Mouse (Mus musculus) cortical plate, adult 2 months (tissue): ENCODE measurements at regions not wholly inside any gene's neighbourhood (a gene's known extent, or its start where the extent isn't known, plus 50 kb on each side); places are given as distances from the start of the nearest gene placed in this dataset.

ENCODE experiments used
- H3K27ac ChIP-seq: fragments of 200-500 bp; 2 replicates; pipeline ENCODE4 v1.5.1; 2012; ENCODE audit warnings: low read length, control low read depth, inconsistent platforms; ENCODE audit not compliant: insufficient read depth
- H3K4me1 ChIP-seq: fragments of 200-500 bp; 2 replicates; pipeline ENCODE4 v1.6.1; 2011; ENCODE audit warnings: low read length; ENCODE audit not compliant: control insufficient read depth, insufficient read depth
- H3K4me3 ChIP-seq: fragments of 200-500 bp; 2 replicates; pipeline ENCODE4 v1.5.1; 2011; ENCODE audit warnings: mild to moderate bottlenecking, low read length, control low read depth; ENCODE audit not compliant: insufficient read depth
- CTCF ChIP-seq: fragments of 200-500 bp; IDR thresholded peaks from 2 replicates; pipeline ENCODE4 v1.5.1; 2011; ENCODE audit warnings: mild to moderate bottlenecking, control low read depth, low read length; ENCODE audit not compliant: insufficient read depth; ENCODE audit errors: extremely low read depth
- POLR2A ChIP-seq: fragments of 200-500 bp; IDR thresholded peaks from 2 replicates; pipeline ENCODE4 v1.6.1; 2011; ENCODE audit warnings: mild to moderate bottlenecking, low read length, control low read depth; ENCODE audit not compliant: insufficient read depth; ENCODE audit errors: extremely low read depth

GRCm38 (mm10) chr16:76754871-76755270, 258.6 kb upstream of the Usp25 start:
- Histone ChIP-seq H3K4me3 (no peak overlapping the region), H3K4me1 (no peaks in the 10 kb centered on the region), H3K27ac (no peak overlapping the region)
- TF ChIP-seq CTCF (no peak), POLR2A (no peak)

GRCm38 (mm10) chr16:76746385-76746784, 267.1 kb upstream of the Usp25 start:
- H3K27ac ChIP-seq = no peak overlapping the region
- no peaks in the 10 kb centered on the region for H3K4me1 ChIP-seq
- H3K4me3 ChIP-seq = no peak overlapping the region
- no peak for TF ChIP-seq POLR2A
- no peak for TF ChIP-seq CTCF

- Histone ChIP-seq H3K4me1 (no peaks in the 10 kb centered on the region), H3K4me3 (no peak overlapping the region), H3K27ac (no peak overlapping the region)
- TF ChIP-seq CTCF = no peak
- no peak for TF ChIP-seq POLR2A
Measured at GRCm38 (mm10) chr16:76741141-76741540, 272.4 kb upstream of the Usp25 start.

DNA sequence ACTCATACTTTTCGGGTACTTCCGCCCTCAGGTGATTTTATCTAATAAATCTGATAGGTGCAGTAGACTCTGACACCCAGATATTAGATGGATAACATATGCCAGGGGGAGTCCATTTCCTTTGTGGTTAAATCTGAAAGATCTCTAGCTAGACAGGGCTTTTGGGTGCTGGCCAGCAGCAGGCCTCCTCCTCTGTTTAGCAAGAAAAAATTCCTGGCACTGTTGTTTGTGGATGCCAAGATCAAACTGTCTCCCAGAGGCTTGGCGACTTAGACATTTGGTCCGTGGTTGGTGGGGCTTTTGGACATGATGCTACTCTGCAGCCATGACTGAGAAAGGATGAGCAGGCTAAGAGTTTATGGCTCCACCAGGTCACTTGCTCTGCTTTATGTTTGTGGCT, 287.5 kb upstream of the Usp25 start:
- Histone ChIP-seq H3K4me1 (no peaks in the 10 kb centered on the region), H3K27ac (no peak overlapping the region), H3K4me3 (no peak overlapping the region)
- no peak for TF ChIP-seq POLR2A
- no peak for TF ChIP-seq CTCF

DNA sequence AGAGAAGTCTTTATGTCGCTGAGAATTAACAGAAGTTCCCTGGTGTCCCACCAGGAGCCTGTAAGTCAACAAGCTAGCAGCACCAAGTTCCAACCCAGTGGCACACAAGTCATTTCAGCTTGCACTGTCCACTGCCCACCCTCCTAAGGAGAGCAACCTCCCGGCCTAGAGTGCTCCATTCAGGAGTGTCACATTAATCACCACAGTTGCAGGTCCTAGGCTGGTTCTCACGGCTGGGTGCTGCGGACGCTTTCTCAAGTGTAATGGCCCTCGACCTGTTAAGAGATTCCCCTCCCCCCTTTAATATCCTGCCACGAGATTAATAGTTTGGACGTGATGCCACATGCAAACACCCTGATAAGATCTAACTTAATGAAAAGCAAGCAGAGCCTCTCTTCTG, 288.2 kb upstream of the Usp25 start:
- Histone ChIP-seq H3K27ac (no peak overlapping the region), H3K4me3 (no peak overlapping the region), H3K4me1 (no peaks in the 10 kb centered on the region)
- no peak for TF ChIP-seq POLR2A
- TF ChIP-seq CTCF = no peak

DNA sequence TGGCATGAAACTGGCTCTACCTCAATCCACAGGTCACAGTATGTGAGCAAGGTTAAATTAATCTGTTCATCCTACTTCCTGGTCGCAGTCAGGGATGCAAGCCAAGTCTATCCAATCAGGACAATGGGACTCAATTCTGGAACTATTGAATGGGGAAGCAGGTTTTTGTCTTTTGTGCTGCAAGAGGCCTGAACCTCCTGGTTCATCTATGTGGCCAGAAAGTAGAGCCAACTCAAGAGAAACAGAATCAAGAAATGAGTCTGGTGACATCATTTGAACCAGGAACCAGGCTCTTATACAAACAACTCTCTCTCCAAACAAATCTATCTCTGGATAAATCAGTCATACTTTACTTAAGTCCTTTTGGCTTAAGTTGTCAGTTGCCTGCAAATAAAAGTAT, 294.7 kb upstream of the Usp25 start:
- Histone ChIP-seq H3K27ac (no peak overlapping the region), H3K4me1 (no peaks in the 10 kb centered on the region), H3K4me3 (no peak overlapping the region)
- no peak for TF ChIP-seq POLR2A
- no peak for TF ChIP-seq CTCF

DNA sequence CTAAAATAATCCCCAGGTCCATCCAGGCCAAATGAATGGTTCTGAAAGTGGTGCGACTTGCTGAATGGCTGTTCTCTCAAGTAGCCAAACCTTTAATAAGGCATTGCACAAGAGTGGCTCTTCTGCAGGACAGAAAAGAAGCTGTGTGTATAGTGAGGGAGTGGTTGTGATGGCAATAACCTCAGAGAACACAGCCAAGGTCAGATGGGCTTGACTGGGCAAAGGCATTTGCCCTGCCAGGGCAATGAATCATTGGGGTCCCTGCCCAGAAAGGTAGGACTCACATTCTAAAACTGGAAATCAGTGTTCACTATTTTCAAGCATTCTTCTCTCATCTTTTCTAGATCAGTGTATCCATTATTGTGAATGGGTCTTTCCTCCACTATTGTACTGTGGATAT, 295.4 kb upstream of the Usp25 start:
- H3K4me3 ChIP-seq = no peak overlapping the region
- H3K4me1 ChIP-seq = no peaks in the 10 kb centered on the region
- no peak overlapping the region for H3K27ac ChIP-seq
- no peak for TF ChIP-seq CTCF
- no peak for TF ChIP-seq POLR2A

- no peaks in the 10 kb centered on the region for H3K4me1 ChIP-seq
- TF ChIP-seq POLR2A (no peak), CTCF (no peak)
- no peak overlapping the region for H3K4me3 ChIP-seq
- no peak overlapping the region for H3K27ac ChIP-seq
Measured at GRCm38 (mm10) chr16:76694913-76695312, 318.6 kb upstream of the Usp25 start.

- Histone ChIP-seq H3K4me1 (no peaks in the 10 kb centered on the region), H3K4me3 (no peak overlapping the region), H3K27ac (no peak overlapping the region)
- TF ChIP-seq CTCF (no peak), POLR2A (no peak)
Measured at GRCm38 (mm10) chr16:76687735-76688447, 314.3 kb upstream of the Nrip1 start.

GRCm38 (mm10) chr16:76685562-76685961, 311.9 kb upstream of the Nrip1 start:
- Histone ChIP-seq H3K4me3 (no peak overlapping the region), H3K27ac (no peak overlapping the region), H3K4me1 (no peaks in the 10 kb centered on the region)
- TF ChIP-seq CTCF (no peak), POLR2A (no peak)
